Mouse (Mus musculus) adrenal gland (tissue): ENCODE results near the gene Gpx1.

Source experiments
- intact Hi-C: fragments of 180-260 bp; cut with DNase I; formaldehyde crosslinking; loops from one replicate; pipeline ENCODE4 v1.15.1; 2025

Gene Gpx1

GRCm38 (mm10) chr9:108338551-108338885, 185 bp upstream of the Gpx1 start:
- intact Hi-C loops, result no loop called here

GRCm38 (mm10) chr9:108339886-108340257, 1.2 kb downstream of the Gpx1 start:
- intact Hi-C loops, result loop anchor here (5.0 kb wide), 1 partner anchor 33 kb away; the partner anchor contains the start of genes Rhoa and Tcta

GRCm38 (mm10) chr9:108340258-108341138, 1.8 kb downstream of the Gpx1 start:
- intact Hi-C loops, result loop anchor here (5.0 kb wide), 1 partner anchor 33 kb away; the partner anchor contains the start of genes Rhoa and Tcta

- intact Hi-C loops, result loop anchor here (5.0 kb wide), 1 partner anchor 34 kb away; the partner anchor contains the start of genes Rhoa and Tcta
Observed at GRCm38 (mm10) chr9:108341139-108341475, 2.4 kb downstream of the Gpx1 start.

GRCm38 (mm10) chr9:108341801-108342200, 3.1 kb downstream of the Gpx1 start:
- intact Hi-C loops, result loop anchor here (5.0 kb wide), 1 partner anchor 34 kb away; the partner anchor contains the start of genes Rhoa and Tcta

- intact Hi-C loops, result loop anchor here (5.0 kb wide), 1 partner anchor 35 kb away; the partner anchor contains the start of genes Rhoa and Tcta
Observed at GRCm38 (mm10) chr9:108342301-108342831, 3.7 kb downstream of the Gpx1 start.

- intact Hi-C loops, result loop anchor here (5.0 kb wide), 1 partner anchor 36 kb away; the partner anchor contains the start of genes Rhoa and Tcta
Observed at GRCm38 (mm10) chr9:108343331-108343730, 4.6 kb downstream of the Gpx1 start.

GRCm38 (mm10) chr9:108343835-108344234, 5.1 kb downstream of the Gpx1 start:
- intact Hi-C loops, result loop anchor here (5.0 kb wide), 1 partner anchor 37 kb away; the partner anchor contains the start of genes Rhoa and Tcta

GRCm38 (mm10) chr9:108344471-108344870, 5.8 kb downstream of the Gpx1 start:
- intact Hi-C loops, result loop anchor here (5.0 kb wide), 1 partner anchor 37 kb away; the partner anchor contains the start of genes Rhoa and Tcta

GRCm38 (mm10) chr9:108347024-108347423, 8.3 kb downstream of the Gpx1 start:
- intact Hi-C loops, result no loop called here

GRCm38 (mm10) chr9:108347540-108348289, 9.0 kb downstream of the Gpx1 start, which contains the start of gene Usp4:
TSS of gene Usp4 (plus strand) at chr9:108347853.
- intact Hi-C loops, result no loop called here

GRCm38 (mm10) chr9:108348290-108348680, 9.6 kb downstream of the Gpx1 start:
- intact Hi-C loops, result no loop called here

- intact Hi-C loops, result no loop called here
Observed at GRCm38 (mm10) chr9:108349727-108350126, 11.0 kb downstream of the Gpx1 start.

GRCm38 (mm10) chr9:108378234-108378633, 39.5 kb downstream of the Gpx1 start:
- intact Hi-C loops, result no loop called here

- intact Hi-C loops, result no loop called here
Observed at GRCm38 (mm10) chr9:108378736-108379135, 40.0 kb downstream of the Gpx1 start.

- intact Hi-C loops, result no loop called here
Observed at GRCm38 (mm10) chr9:108379294-108379693, 40.6 kb downstream of the Gpx1 start.

- intact Hi-C loops, result no loop called here
Observed at GRCm38 (mm10) chr9:108381382-108381781, 42.7 kb downstream of the Gpx1 start.

GRCm38 (mm10) chr9:108385006-108385405, 46.3 kb downstream of the Gpx1 start:
- intact Hi-C loops, result no loop called here

- intact Hi-C loops, result no loop called here
Observed at GRCm38 (mm10) chr9:108386816-108387215, 48.1 kb downstream of the Gpx1 start.

GRCm38 (mm10) chr9:108388601-108389000, 49.9 kb downstream of the Gpx1 start:
- intact Hi-C loops, result no loop called here

GRCm38 (mm10) chr9:108389220-108389619, 50.5 kb downstream of the Gpx1 start:
- intact Hi-C loops, result no loop called here
